15 mouse cellular contexts compared by ENCODE assay signal in the genomic region with DNA sequence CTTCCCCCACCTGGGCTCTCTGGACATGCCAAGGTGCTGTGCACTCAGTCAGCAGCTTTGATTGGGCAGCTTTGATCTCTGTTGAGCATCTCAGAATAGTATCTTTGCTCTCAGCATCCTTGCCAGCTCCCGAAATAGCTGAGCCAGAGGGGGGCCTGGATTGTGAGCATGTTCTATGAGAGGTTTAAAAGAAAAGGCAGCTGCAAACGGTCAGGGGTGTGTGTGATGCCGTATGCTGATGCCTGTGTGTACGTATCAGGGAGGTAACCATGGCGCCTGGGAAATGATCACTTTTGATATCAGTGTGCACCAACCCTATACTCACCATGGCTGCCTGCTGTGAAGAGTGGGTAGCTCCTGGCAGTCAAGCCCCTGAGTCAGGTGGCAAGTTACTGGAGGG.
DNase-seq lines count a peak whose midpoint lies in the region; ATAC-seq lines count a peak whose summit lies in the region.
"Had no signal": no experiment of that assay in that cellular context is flagged by ENCODE, and none has a peak within 500 bp of the region (broad histone marks: within the 10 kb centered on the region; RNA-seq: fewer than 3 reads in every experiment).

No protein-coding gene starts in this region.

- H3K9ac ChIP-seq in hindbrain, embryonic 15.5 days: no peak overlapping the region
- H3K9ac ChIP-seq: embryonic facial prominence, embryonic 15.5 days; limb, embryonic 13.5 days had no signal

- DNase-seq in cerebellum, postnatal 4 days (ENCODE audit: low spot score in 2 of 2): no peak
- DNase-seq in hindbrain, embryonic 10.5 days (ENCODE audit: low spot score): no peak
- peak; percentile 26 for DNase-seq in right cerebral cortex, postnatal 25 days
- DNase-seq in right cerebral cortex, adult 2 months (ENCODE audit: low spot score in 2 of 2): no peak
- DNase-seq in kidney, adult 18-20 months: no peak
- DNase-seq in testis, postnatal 14 days (ENCODE audit: low spot score): no peak
- DNase-seq: adrenal gland, postnatal 10 days; kidney, adult 2 months; lung, adult 2 months; spleen, adult 18-20 months had no signal

- H3K9me3 ChIP-seq in hindbrain, embryonic 15.5 days: no peaks in the 10 kb centered on the region
- H3K9me3 ChIP-seq in hindbrain, embryonic 10.5 days: no peaks in the 10 kb centered on the region
- H3K9me3 ChIP-seq: embryonic facial prominence, embryonic 15.5 days; limb, embryonic 13.5 days; megakaryocyte, embryonic 14.5 days had no signal

- H3K27ac ChIP-seq in hindbrain, embryonic 15.5 days (replicated peaks): no peak overlapping the region
- no peak overlapping the region for H3K27ac ChIP-seq in hindbrain, embryonic 10.5 days
- H3K27ac ChIP-seq: embryonic facial prominence, embryonic 15.5 days; limb, embryonic 13.5 days had no signal

- H3K4me2 ChIP-seq in hindbrain, embryonic 15.5 days: no peak overlapping the region
- H3K4me2 ChIP-seq: embryonic facial prominence, embryonic 15.5 days; limb, embryonic 13.5 days had no signal

- H3K4me1 ChIP-seq in hindbrain, embryonic 15.5 days (replicated peaks): peaks cover 24% of the 10 kb centered on the region
- peaks cover 36% of the 10 kb centered on the region for H3K4me1 ChIP-seq in hindbrain, embryonic 10.5 days (replicated peaks)
- H3K4me1 ChIP-seq: limb, embryonic 13.5 days; megakaryocyte, embryonic 14.5 days had no signal

- H3K4me3 ChIP-seq in hindbrain, embryonic 15.5 days: no peak overlapping the region
- H3K4me3 ChIP-seq in hindbrain, embryonic 10.5 days: no peak overlapping the region
- H3K4me3 ChIP-seq: embryonic facial prominence, embryonic 15.5 days; limb, embryonic 13.5 days; megakaryocyte, embryonic 14.5 days had no signal

- H3K27me3 ChIP-seq in hindbrain, embryonic 15.5 days: no peaks in the 10 kb centered on the region
- no peaks in the 10 kb centered on the region for H3K27me3 ChIP-seq in hindbrain, embryonic 10.5 days (ENCODE audit: insufficient read depth, poor library complexity, severe bottlenecking)
- H3K27me3 ChIP-seq: embryonic facial prominence, embryonic 15.5 days; limb, embryonic 13.5 days had no signal

- no peaks in the 10 kb centered on the region for H3K36me3 ChIP-seq in hindbrain, embryonic 15.5 days
- no peaks in the 10 kb centered on the region for H3K36me3 ChIP-seq in hindbrain, embryonic 10.5 days
- H3K36me3 ChIP-seq: embryonic facial prominence, embryonic 15.5 days; limb, embryonic 13.5 days had no signal

- WGBS in hindbrain, embryonic 15.5 days: 46% methylated on average over 5 of the region's 5 CpGs
- WGBS in hindbrain, embryonic 10.5 days: 63% methylated on average over 5 of the region's 5 CpGs

- peak; percentile 54 for ATAC-seq in cerebellum, adult (ENCODE audit: insufficient number of reproducible peaks, low FRiP score, low TSS enrichment)
- ATAC-seq in hindbrain, embryonic 15.5 days (ENCODE audit: low FRiP score, low read depth): peak; percentile 48; the same call in 1 of the 2 replicates
